Mouse (Mus musculus): Measurements from ENCODE around the gene Surf6. TPM values are rescaled to one million over a fixed set of nuclear protein-coding genes. Genes with fewer than 3 reads are reported as not detected.
"Not testable (repeated sequence)": the region's sequence is repeated elsewhere in the genome, so short reads cannot be mapped to it uniquely, and the experiment has no call there.

Gene Surf6
- polyA plus RNA-seq, 1 experiment: 14.5 TPM

GRCm38 (mm10) chr2:26913416-26914147 is 10.9 kb upstream of the Surf6 start:
- no peak for DNase-seq (ENCODE audit: low read depth)

DNA sequence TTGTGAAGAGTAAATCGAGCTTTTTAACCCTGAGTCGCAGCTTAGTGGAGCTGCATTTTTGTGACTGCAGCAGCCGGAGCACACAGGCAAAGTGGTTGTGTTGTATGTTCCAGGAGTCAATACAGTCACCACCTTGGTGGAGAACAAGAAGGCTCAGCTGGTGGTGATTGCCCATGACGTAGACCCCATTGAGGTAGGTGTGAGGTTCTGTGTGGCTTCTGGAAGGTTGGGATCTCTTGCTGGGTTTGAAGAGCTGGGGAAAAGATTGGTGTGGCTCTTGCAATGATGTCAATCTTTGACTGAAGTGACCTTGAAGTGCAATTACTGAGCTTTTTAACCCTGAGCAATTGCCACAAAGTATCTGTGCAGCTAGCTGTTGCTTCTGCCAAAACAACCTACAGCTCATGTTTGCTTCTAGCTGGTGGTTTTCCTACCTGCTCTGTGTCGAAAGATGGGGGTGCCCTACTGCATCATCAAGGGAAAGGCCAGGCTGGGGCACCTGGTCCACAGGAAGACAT is 9.6 kb upstream of the Surf6 start:
- DNase-seq (ENCODE audit: low read depth): no peak

- no peak for DNase-seq (ENCODE audit: low read depth)
These were observed 8.5 kb upstream of the Surf6 start for GRCm38 (mm10) chr2:26910994-26911765.

GRCm38 (mm10) chr2:26910124-26910993 is 7.7 kb upstream of the Surf6 start, which contains the start of the genes Med22 and Rpl7a:
Gene Med22 (minus strand): TSS chr2:26910677.
Gene Rpl7a (plus strand): TSS chr2:26910764.
- no peak for DNase-seq (ENCODE audit: low read depth)

- no peak for DNase-seq (ENCODE audit: low read depth)
These were observed 6.7 kb upstream of the Surf6 start for GRCm38 (mm10) chr2:26909387-26909784.

DNA sequence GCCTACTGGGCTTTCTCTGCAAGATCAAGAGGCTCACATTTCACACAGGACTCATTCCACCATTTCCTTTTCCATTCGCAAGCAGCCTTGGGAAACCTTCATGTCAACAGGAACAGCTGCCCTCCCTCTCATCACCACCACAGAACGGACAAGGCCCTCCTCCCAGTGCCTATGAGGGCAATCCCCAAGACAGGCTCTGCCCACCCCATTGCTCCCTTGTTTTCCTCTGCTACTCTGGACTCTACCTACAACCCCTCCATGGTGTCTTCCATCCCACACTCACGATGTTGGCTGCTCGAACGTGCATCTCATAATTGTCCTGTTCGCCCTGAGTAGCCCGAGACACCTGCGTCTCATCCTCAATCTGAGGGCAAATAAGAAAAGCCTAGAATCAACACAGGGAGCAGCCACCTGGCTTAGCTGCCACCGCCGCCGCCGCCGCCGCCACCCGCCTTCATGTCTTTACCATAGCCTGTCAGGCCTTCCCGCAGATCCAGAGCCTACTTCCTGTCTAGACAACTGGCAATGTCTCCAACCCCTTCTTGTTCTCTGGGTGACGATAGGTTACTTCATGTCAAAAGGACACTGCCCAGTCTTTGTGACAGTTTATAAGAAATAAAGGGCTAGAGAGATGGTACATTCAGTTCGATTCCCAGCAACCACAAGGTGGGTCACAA is 6.2 kb upstream of the Surf6 start:
- no peak for DNase-seq (ENCODE audit: low read depth)

- DNase-seq (ENCODE audit: low read depth): no peak
These were observed 4.4 kb upstream of the Surf6 start for GRCm38 (mm10) chr2:26907109-26907508.

- no peak for DNase-seq (ENCODE audit: low read depth)
These were observed 3.8 kb upstream of the Surf6 start for GRCm38 (mm10) chr2:26906431-26906830.

- DNase-seq (ENCODE audit: low read depth): no peak
These were observed 3.3 kb upstream of the Surf6 start for GRCm38 (mm10) chr2:26905936-26906335.

- no peak for DNase-seq (ENCODE audit: low read depth)
These were observed 632 bp upstream of the Surf6 start for GRCm38 (mm10) chr2:26903311-26903710.

DNA sequence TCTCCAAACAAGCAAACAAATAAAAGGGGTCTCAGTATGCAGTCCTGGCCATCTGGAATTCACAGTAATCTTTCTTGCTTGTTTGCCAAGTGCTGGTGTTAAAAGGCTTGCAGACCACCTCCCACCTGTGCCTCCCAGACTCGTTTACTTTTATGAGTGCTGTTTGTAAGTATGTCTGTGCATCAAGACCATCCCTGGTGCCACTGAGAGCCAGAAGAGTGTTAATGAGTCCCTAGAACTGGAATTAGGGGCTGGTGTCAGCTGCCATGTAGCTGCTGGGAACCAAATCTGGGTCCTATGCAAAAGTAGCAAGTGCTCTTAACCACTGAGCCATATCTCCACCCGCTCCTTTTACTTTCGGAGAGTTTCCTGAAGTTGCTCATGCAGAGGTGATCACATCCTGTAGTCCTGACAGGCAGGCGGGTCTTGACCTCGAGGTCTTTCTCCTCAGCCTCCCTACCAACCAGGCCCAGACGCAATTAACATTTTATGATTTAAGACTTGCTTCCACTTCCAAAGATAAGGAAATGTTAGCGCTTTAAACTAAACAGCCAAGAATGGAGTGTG is 762 bp downstream of the Surf6 start:
- DNase-seq (ENCODE audit: low read depth): no peak

- no peak for DNase-seq (ENCODE audit: low read depth)
These were observed 1.9 kb downstream of the Surf6 start for GRCm38 (mm10) chr2:26900731-26901130.

- DNase-seq (ENCODE audit: low read depth): no peak
These were observed 6.8 kb downstream of the Surf6 start for GRCm38 (mm10) chr2:26895898-26896297.

- not testable (repeated sequence) for DNase-seq (ENCODE audit: low read depth)
These were observed 16.5 kb downstream of the Surf6 start for GRCm38 (mm10) chr2:26886170-26886569.

- DNase-seq (ENCODE audit: low read depth): not testable (repeated sequence)
These were observed 17.1 kb downstream of the Surf6 start for GRCm38 (mm10) chr2:26885541-26885940.

DNA sequence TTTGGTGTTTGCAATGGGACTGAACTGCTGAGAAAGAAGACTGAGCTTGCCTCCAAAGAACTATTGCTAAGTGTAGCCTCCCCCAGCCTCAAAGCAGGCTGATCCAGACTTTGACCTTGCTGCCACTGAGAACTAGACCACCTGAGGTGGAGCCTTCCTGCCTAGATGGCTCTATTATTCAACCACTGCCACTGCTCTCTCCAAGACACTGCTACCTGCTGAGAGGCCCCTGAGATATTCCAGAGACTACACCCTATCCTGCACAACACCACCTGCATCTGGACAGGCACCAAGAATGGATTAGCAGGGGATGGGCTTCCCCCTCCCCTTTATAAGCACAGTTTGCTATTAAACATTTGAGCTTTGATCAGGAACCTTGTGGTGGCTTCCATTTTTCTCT is 24.1 kb downstream of the Surf6 start:
- no peak for DNase-seq (ENCODE audit: low read depth)

GRCm38 (mm10) chr2:26870666-26871065 is 32.0 kb downstream of the Surf6 start:
- DNase-seq (ENCODE audit: low read depth): no peak

DNA sequence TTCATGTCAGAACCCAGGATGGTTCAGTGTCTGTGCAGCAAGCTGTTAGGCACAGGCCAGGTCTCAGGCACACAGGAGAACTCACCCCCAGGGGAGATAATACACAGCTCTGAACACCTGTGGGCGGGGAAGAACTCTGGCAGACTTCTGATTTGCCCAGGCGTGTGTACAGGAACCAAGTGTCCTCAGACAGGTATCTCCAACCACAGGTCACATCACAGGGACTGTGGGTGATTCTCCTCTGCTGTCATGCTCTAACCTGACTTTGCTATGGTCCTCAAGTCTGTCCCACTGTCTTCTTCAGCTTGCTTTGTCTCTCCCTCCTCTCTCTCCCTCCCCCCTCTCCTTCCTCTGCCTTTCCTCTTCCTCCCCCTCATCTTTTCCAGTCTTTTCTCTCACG is 37.8 kb downstream of the Surf6 start, which contains the start of gene Abo:
Gene Abo (minus strand): TSS at position 101 of the 400 bp plus-strand sequence.
- no peak for DNase-seq (ENCODE audit: low read depth)

DNA sequence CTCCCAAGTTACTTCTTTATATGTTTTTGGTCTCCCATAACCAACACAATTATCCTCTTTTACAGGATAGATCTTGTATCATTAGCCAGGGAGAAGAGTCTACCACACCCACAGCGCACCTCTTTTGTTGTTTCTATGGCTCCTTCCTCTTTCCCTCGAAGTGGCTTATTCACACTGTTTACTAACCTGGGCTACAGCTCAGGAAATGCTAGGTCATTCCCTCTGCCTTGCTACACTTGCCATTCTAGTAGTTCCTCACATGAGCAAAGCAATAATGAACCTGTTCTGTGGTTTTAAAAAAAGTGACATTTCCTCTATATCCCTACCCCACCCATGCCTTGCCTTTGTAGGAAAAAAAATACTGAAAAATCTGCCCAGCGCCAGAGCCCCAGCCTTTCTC is 39.8 kb downstream of the Surf6 start:
- no peak for DNase-seq (ENCODE audit: low read depth)

GRCm38 (mm10) chr2:26847706-26848105 is 55.0 kb downstream of the Surf6 start:
- no peak for DNase-seq (ENCODE audit: low read depth)

Measured in gonadal fat pad, adult 2 months (tissue).